ENCODE assay signal across 8 mouse cellular contexts in the genomic region with DNA sequence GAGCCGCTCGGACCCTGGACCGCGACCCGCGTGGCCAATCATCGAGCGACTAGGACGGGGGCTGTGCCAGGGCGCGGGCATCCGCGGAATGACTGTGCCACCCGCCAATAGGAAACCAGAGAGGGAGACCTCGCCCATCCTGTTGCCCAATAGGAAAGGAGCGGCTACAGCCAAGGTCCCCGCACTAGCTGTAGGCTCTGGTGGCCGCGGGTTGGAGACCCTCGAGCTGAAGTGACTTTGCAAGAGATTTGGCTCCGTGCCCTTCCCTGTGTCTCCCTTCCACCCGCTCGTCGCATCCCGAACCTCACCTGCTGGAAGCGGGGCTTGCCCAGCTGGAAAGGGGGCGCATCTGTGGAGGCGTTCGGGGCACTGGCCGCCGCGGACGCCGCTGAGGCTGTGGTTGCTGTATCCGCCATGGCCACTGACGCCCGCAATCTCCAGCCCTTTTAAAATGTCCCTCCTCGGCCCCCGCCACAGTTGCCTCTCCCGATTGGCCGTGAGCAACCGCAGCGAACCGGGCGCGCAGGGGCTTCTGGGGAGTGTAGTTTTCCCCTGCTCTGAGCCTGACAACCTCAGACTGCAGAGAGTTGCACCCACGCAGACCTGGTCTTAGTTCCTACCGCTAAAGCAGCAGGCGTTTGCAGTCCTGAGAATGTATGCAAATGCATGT. TPM values are rescaled to one million over a fixed set of nuclear protein-coding genes. Genes with fewer than 3 reads are reported as not detected.
DNase-seq lines count a peak whose midpoint lies in the region; ATAC-seq lines count a peak whose summit lies in the region.

A gene (minus strand): TSS at position 423 of the 670 bp plus-strand sequence.

- peak within 1 kb of the TSS; percentile 89 for H3K4me2 ChIP-seq in forebrain, embryonic 14.5 days (ENCODE audit: low read length)
- H3K4me2 ChIP-seq in neural tube, embryonic 15.5 days = peak within 1 kb of the TSS; percentile 98

- intact Hi-C loops in heart, postnatal 14 days (cut with DNase I) = loop anchor here (5.0 kb wide), 2 partner anchors 71 to 171 kb away; no protein-coding TSS in a partner anchor

- under 1% methylated on average over 49 of the region's 49 CpGs for WGBS in forebrain, embryonic 14.5 days
- under 1% methylated on average over 49 of the region's 49 CpGs for WGBS in neural tube, embryonic 15.5 days

- H3K36me3 ChIP-seq in forebrain, embryonic 14.5 days (ENCODE audit: control insufficient read depth, insufficient read depth, low read length) = peaks cover 4% of the 10 kb centered on the region; the same call in 1 of the 2 replicates
- peaks cover 13% of the 10 kb centered on the region for H3K36me3 ChIP-seq in neural tube, embryonic 15.5 days

- peak within 1 kb of the TSS; percentile 73 for H3K9ac ChIP-seq in forebrain, embryonic 14.5 days (ENCODE audit: low read length)
- peak within 1 kb of the TSS; percentile 92 for H3K9ac ChIP-seq in neural tube, embryonic 15.5 days (replicated peaks)

- ATAC-seq in forebrain, embryonic 14.5 days = peak; percentile 98
- ATAC-seq in neural tube, embryonic 15.5 days (ENCODE audit: low FRiP score) = peak; percentile 97

- no peaks in the 10 kb centered on the region for H3K9me3 ChIP-seq in forebrain, embryonic 14.5 days (replicated peaks; ENCODE audit: control insufficient read depth, low read length)
- no peaks in the 10 kb centered on the region for H3K9me3 ChIP-seq in neural tube, embryonic 15.5 days (replicated peaks)

- peak; percentile 91 for DNase-seq in ES-CJ7 (ENCODE audit: low read depth, low spot score)
- DNase-seq in cerebellum, adult 11 months = peak; percentile 96
- DNase-seq in forebrain, embryonic 14.5 days (ENCODE audit: low spot score) = peak; percentile 97
- DNase-seq in heart, postnatal 14 days = peak; percentile 95 to 97
- DNase-seq in layer of hippocampus, adult 11-12 months (ENCODE audit: low spot score) = peak; percentile 95
- DNase-seq in lung, adult 18-20 months = peak; percentile 97
- DNase-seq in testis, postnatal 14 days (ENCODE audit: low spot score) = peak; percentile 92

- H3K4me1 ChIP-seq in forebrain, embryonic 14.5 days (ENCODE audit: control insufficient read depth, insufficient read depth, low read length) = 0 out of 2 replicates have a peak, but pooled peaks cover 6% of the 10 kb centered on the region
- H3K4me1 ChIP-seq in neural tube, embryonic 15.5 days = peaks cover 22% of the 10 kb centered on the region

- H3K27me3 ChIP-seq in forebrain, embryonic 14.5 days (replicated peaks; ENCODE audit: control insufficient read depth, insufficient read depth, low read length) = no peaks in the 10 kb centered on the region
- peaks cover 5% of the 10 kb centered on the region; the same call in 1 of the 2 replicates for H3K27me3 ChIP-seq in neural tube, embryonic 15.5 days (replicated peaks)

- peak within 1 kb of the TSS; percentile 69 for H3K4me3 ChIP-seq in forebrain, embryonic 14.5 days (ENCODE audit: low read depth, low read length)
- peak within 1 kb of the TSS; percentile 79 for H3K4me3 ChIP-seq in neural tube, embryonic 15.5 days (replicated peaks)

- peak within 1 kb of the TSS; percentile 93 for H3K27ac ChIP-seq in forebrain, embryonic 14.5 days (ENCODE audit: low read depth, low read length)
- peak within 1 kb of the TSS; percentile 98 for H3K27ac ChIP-seq in neural tube, embryonic 15.5 days (replicated peaks)

RNA-seq across cellular contexts. Expression of the gene that starts here (rescaled TPM):
- polyA plus RNA-seq in forebrain, embryonic 14.5 days (2014; fragmentation: Nextera tagmentation; extraction: Ambion mirVana) = 15.2 and 15.7 TPM in 2 replicates
- total RNA-seq in heart, postnatal 14 days (2021) = 1 to 10 TPM; 3.9 to 5.7 TPM
- polyA plus RNA-seq in neural tube, embryonic 15.5 days (2015; fragmentation: Nextera tagmentation; extraction: Ambion mirVana) = 38.4 and 39.3 TPM in 2 replicates

Comparison
In these comparisons a context has a peak if more than half of its experiments do, and no peak if none do; other contexts are left out.
1. Peak in every context shown above with its lines: DNase-seq, ATAC-seq, H3K4me3 ChIP-seq and H3K27ac ChIP-seq.